Mouse (Mus musculus) c-Kit-negative CD71-positive TER-119-positive erythroid progenitor cells, embryonic 14.5 days (primary cell): ENCODE data around the gene Ddx19b.
"Not testable (repeated sequence)": the region's sequence is repeated elsewhere in the genome, so short reads cannot be mapped to it uniquely, and the experiment has no call there.

Experiments
- DNase-seq: peaks from one replicate; pipeline ENCODE4 v3.0.0-alpha.2; 2013; ENCODE audit warnings: low read depth, low spot score

The Ddx19b gene

DNA sequence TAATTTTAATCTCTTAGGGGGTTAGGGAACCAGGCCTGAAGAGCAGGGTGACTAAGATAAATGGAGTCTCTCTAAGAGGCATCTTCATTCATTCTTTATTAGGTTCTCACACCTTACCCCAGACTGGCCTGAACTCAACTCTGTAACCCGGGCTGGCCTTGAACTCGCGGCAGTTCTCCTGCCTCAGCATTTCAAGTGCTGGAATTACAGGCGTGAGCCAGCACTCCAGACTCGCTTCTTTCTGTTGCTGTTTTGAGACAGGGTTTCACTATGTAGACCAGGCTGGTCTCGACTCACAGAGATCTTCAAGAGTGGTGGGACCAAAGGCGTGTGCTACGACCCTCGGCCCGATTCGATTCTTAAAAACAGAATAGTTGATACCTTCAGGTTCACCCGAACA lies 2.7 kb upstream of the Ddx19b start:
- no peak for DNase-seq

DNA sequence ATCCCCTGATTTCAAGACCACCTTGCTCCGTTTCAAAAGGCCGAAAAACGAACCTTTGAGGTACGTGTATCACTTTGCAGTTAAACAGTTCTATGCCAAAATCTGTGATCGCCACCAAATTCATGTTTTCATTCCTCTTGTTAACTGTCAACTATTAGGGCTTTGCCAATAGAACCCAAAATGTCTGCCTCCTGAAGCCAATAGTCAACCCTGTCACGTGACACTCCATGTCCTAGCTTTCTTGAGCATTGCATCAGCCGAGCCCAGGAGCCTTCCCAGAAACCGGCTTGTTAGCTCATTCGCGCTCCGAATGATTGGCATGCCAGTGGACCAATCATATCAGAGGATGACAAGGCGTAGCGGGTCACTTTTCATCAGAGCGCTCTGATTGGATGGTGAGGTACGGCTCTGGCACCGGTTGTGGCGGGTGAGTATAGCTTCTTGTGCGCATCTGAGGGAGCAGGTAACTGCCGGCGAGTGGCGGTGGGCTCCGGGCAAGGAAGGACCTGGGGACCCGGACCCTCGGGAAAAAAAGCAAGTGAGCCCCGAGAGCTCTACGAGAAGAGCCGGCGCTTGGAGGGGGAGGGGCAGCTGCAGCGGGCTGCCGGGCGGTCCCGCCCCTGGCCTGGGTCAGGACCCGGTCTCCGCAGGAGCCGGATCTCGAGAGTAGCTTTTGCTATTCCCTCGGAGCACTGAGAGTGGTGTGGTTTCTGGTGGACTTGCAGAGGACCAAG lies 2.1 kb upstream of the Ddx19b start:
- DNase-seq: peak; percentile 100

DNA sequence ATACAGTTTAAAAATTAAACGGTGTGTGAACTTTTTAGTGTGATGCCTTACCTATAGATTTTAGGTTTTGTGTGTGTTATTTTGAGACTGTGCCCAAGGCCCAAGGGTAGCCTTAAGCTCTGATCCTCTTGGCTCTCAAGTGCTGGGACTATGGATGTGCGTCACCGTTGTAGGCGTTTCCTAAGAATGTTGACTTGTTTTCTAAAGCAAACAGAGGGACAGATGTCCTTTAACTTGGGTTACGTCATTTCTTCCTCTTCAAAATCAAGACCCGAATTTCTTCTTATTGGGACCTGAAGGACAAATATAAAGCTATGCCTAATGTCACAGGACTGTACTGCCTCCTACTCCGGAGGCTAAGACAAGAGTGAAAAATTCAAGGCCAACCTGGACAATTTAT lies 1.4 kb upstream of the Ddx19b start, which contains the start of gene Aars:
Gene Aars, plus strand, starts transcription at position 229 of the 400 bp plus-strand sequence.
- no peak for DNase-seq

DNA sequence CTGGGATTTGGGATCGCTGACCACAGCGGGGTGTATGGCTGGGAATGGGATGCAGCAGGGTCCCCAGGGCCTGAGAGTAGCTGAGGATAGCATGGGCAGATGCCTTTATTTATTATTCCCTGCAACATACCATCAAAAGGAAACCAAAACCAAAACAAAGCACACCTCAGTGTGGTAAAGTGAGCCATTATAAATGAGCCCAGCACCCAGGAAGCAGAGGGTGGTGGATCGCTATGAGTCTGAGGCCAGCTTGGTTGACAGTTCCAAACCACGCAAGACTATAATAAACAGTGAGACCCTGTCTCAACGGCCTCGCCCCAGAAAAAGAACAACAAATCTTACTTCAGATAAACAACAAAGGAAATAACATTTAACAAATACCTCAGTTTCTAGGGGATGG lies 1.5 kb downstream of the Ddx19b start:
- no peak for DNase-seq

DNA sequence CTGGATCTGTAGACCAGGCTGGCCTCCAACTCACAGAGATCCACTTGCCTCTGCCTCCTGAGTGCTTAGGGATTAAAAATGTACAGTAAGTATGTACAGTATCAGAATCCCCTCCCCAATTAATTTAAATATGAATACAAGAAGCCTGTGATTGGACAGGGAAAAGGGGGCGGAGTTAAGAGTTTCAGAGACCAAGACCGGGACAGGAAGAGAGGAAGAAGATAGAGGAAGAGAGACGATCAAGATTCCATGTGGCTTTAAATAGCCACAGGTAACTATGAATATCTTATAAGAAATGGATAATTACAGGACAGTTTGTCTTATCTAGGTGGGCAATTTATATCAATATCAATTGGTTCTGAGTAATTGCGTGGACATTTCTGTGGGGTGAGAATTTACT lies 2.0 kb downstream of the Ddx19b start:
- DNase-seq: no peak

DNA sequence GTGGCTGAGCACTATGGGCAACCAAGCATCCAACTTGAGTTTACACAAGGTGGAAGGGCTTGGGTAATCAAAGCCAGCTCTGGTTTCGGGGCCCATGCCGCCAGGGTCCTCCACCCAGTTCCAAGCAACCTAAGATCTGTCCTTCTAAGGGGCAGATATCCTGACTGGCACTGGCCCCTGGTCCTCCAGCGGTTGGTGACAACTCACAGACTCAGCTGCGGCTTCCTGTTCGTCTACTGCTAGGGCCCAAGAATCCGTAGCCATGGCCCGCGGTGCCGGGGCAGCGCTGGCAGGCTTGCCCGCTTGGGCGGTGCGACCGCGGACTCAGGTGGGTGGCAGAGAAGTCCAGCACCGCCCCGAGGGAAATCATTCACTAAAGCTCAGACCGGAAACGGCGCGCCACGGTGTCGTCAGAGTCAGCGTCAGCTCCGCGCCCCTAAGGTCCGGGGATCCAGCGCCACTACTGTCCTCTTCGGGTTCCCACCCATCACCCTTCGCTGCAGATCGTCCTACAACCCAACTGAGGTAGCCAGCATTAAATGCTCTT lies 4.1 kb downstream of the Ddx19b start:
- peak; percentile 62 for DNase-seq

DNA sequence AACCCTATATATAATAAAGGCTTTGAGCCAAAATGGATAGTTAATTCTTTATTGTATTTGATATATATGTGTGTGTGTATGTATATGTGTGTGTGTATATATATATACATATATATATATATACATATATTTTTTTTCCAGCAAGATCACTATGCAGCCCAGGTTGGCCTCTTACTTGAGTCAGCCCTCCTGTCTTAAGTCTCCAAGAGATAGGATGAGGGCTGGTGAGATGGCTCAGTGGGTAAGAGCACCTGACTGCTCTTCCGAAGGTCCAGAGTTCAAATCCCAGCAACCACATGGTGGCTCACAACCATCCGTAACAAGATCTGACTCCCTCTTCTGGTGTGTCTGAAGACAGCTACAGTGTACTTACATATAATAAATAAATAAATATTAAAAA lies 4.9 kb downstream of the Ddx19b start:
- DNase-seq: not testable (repeated sequence)

DNA sequence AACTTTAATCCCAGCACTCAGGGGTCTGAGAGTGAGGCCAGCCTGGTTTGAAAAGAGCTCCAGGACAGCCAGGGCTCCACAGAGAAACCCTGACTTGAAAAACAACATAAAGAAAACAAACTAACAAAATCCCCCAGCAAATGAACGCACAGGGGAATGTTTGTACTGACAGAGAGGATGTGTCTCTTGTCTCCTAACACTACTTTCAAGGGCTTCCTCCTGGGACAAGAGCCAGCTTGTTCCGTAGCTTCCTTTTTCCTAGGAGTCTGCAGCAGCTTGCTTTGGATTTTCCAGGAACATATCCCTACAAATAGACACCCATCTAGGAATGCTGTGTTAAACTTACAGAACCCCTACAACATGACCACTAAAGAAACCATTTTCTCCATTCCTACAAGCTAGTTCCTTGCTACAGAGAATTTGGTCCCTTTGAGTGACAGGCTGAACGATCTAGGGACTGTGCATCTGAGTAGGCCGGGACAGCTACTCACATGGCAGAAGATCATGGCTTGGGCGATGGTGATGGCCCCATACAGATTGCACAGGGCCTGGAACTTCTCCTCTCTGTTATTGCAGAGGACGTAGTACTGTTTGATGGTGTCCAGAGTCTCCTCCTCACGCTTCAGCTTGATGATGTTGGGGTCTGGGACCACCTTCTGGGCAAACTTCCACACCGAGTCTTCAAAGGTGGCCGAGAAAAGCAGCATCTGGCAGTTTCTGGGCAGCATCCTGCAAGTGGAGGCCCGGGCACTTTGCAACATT lies 21.1 kb downstream of the Ddx19b start:
- not testable (repeated sequence) for DNase-seq

DNA sequence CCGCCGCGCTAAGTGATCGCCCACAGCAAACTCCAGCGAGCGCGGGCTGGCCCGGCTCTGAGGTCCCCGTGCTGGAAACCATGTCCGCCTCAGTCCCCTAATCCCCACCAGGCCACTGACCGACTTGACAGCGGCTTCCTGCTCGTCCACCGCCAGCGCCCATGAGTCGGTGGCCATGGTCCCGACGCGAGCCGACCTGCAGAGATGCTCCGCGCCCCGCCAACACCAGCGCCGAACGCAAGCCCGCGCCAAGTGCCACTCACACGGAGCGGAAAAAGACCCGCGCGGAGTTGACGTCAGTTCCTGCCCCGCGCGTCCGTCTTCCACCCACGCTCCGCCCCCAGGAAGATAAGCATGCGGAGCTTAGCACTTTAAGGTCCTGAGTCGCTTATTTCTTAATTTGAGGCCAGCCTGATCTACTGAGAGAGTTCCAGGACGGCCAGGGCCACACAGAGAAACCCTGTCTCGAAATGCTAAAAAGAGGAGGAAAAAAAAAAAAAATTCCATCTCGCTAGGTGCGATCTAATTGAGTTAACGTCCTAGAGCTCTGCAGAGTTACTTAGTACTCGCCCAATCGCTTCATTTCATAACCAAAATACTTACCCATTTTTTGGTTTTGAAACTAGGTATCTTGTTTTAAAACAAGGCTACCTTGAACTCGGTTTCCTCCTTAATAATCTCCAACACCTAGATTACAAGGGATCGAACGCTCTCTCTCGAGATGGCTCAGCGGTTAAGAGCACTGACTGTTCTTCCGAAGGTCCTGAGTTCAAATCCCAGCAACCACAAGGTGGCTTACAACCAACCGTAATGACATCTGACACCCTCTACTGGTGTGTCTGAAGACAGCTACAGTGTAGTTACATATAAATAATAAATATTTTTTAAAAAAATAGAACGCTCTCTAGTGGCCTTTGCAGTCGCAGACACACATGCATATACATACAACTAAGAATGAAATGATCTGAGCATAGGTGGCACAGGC lies 33.7 kb downstream of the Ddx19b start, which contains the start of gene Ddx19a:
Gene Ddx19a, minus strand, starts transcription at position 254 of the 985 bp plus-strand sequence.
- DNase-seq: peak; percentile 80

DNA sequence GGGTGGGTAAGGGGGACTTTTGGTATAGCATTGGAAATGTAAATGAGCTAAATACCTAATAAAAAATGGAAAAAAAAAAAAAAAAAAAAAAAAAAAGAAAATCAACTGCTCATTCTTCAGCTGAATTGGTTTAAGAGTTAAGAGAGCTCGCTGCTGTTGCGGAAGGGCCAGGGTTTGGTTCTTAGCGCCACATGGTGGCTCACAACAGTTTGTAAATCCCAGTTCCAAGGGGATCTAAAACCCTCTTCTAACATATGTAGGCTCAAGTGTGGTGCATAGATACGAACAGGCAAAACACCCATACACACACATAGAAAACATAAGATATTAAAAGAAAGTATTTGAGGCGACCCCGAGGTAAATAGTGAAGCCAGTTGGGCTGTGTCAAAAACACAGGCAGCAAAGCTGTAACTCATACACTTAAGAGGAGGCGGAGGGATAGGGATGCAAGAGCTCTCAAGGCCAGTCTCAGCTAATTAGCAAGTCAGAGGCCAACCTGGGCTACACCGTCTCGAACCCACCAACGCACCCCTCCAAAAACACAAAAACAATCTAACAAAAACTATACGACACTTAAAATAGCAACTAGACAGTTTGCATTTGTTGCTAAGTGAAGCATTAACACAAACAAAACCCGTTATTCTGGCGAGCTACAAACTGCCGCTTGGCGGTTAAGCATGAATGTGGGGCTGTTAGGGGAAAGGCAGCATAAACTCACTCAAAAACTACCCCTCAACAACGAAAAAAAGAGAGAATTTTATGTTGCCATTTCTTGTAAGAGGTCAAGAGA lies 34.7 kb downstream of the Ddx19b start:
- no peak for DNase-seq

DNA sequence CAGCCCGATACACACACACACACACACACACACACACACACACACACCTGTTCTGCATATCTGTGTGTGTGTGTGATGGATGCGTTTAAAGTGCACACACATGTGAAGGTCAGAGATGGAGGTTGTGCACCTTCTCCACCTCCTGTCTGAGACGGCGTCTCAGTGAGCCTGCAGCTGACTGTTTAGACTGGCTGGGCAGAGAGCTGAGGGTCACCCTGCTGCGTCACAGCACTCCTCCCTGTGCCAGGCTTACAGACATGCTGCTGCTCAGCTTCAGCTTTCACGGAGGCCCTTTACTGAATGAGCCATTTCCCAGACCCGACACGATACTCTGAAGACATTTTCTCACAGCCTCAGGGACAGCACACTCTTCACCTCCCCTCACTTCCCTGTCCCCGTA lies 41.5 kb downstream of the Ddx19b start:
- DNase-seq: no peak

DNA sequence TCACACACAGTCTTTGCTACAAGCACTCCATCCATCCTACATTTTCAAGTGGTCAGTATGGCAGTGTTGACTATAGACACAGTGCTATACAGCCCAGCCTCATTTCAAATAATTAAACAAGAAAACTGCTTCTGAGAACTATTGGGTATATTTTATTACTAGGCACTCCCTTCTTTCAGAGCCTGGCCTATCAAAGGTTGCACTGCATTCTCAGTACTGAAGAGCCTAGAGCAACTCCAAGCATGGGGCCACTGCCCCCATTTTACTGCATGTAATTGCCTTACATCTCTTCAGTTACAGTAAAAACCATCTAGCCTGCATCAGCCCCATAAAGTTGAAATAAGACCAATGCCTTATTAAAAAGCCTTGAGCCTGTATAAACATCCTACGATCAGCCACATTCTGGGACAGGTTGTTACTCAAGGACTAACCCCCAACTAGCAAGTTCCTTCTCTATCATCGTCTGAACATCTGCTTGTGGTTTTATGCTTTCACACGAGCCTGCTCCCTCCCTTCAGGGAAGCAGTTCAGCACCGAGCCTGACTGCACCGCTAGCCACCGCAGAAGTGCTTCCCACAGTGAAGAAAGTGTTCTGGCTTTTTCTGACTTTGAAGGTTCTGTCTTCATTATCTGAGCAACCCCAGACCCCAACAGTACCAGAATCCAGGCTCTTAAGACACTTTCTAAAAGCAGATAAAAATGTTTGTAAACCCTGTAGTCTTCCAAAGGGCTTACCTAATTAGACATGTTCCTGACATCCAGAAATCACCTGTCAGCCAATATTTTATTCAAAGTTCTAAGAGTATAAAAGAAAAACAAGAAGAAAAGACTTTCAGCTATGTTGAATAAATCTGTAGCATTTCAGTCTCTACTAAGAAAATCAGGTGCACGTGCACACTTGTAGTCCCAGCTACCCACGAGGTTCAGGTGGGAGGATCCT lies 43.5 kb downstream of the Ddx19b start:
- DNase-seq: no peak

DNA sequence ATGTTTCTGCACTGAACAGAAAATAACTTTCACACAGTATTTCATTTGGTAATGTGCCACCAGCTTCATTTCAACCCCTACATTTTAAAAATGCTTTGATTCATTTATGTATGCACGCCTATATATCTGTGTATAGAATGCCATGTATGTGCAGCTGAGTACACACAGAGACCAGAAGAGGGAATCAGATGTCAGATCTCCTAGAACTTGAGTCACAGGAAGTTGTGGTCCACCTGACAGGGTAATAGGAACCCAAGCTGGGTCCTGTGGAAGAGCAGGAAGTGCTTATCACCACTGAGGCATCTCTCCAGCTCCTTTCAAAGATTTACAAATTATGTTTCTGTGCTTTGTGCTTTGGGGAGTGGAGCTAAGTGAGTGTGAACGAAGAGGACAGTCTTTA lies 50.2 kb downstream of the Ddx19b start:
- DNase-seq: no peak

DNA sequence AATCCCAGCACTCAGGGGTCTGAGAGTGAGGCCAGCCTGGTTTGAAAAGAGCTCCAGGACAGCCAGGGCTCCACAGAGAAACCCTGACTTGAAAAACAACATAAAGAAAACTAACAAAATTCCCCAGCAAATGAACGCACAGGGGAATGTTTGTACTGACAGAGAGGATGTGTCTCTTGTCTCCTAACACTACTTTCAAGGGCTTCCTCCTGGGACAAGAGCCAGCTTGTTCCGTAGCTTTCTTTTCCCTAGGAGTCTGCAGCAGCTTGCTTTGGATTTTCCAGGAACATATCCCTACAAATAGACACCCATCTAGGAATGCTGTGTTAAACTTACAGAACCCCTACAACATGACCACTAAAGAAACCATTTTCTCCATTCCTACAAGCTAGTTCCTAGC lies 53.6 kb downstream of the Ddx19b start:
- not testable (repeated sequence) for DNase-seq

DNA sequence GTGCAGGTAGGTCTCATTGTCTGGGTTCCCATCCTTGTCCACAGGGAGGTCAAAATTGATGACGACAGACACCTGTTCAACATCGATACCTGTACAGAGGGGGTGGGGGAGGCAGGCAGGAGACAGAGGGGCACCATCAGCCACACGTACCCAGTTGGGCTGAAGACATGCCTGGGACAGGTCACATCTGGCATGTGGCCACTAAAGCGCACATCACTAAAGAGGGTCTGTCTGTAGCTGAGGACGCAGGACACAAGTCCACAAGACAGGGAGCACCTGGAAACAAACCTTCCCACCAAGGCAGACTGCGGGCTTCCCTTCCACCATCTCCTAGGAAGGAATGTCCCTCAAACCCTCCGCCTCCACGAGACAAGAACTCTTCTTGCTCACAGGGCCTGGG lies 55.0 kb downstream of the Ddx19b start:
- DNase-seq: not testable (repeated sequence)

DNA sequence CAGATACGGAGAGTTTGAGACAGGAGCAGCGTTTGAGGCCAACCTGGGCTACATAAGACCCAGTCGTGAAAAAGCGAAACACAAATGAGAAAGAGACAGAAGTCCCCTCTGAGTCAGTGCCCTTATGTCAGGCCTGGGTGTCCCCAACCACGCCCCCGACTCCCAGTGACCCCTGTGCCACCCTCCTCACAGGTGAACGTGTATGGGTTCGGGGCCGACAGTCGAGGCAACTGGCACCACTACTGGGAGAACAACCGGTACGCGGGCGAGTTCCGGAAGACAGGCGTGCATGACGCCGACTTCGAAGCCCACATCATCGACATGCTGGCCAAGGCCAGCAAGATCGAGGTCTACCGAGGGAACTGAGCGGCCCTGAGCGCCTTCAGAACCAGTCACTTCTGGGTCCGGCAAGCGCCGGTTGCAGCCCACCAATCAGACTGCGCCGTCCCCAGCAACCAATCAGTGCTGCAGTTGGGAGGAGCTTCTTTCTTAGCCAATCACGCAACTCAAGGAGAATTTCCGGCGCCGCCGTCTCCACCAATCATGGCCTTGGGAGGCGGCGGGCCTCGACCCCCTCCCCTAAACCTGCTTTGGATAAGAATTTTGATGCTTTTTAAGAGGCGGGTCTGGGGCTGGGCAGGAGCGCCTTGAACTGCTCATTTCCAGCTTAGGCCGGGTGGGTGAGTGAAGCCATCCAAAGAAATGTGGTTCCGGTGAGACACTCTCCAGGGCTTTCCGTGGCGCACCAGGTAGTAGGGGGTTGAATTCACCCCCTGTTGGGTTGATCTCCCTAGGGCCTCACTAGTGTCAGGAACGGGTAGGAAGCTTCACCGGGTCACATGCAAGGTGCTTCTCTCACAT lies 61.4 kb downstream of the Ddx19b start:
- peak; percentile 72 for DNase-seq

DNA sequence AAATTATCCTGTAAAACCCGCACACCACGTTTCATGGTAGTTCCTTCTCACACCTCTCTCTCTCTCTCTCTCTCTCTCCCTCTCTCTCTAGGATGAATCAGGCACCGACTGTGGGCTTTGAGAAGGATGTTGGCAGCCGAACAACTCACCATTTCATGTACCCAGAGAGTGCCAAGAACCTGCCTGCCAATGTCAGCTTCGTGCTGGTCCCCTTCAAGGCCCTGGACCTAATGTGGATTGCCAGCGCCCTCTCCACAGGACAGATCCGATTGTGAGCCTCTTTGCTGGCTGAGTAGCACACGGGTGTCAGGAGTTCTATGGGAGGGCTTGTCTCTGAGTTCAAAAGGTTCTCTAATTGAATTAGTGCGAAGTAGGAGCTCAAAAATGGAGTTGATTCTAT lies 64.2 kb downstream of the Ddx19b start:
- DNase-seq: no peak

DNA sequence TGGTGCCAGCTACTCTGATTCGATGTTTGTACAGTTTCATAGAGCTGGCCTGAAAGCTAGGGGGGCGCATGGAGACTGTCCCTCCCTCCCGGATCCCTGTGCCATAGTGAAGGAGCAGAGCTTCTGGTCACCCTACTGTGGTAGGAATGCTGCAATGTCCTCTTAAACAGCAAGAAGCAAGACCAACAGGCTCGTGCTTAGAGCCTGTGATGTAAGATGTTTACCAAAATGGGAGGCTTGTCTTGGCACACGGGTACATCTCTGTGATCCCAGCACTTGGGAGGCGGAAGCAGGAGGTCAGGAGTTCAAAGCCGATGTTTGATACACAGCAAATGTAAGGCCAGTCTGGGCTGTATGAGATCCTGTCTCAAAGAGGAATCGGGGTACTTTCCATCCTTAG lies 65.0 kb downstream of the Ddx19b start:
- no peak for DNase-seq

DNA sequence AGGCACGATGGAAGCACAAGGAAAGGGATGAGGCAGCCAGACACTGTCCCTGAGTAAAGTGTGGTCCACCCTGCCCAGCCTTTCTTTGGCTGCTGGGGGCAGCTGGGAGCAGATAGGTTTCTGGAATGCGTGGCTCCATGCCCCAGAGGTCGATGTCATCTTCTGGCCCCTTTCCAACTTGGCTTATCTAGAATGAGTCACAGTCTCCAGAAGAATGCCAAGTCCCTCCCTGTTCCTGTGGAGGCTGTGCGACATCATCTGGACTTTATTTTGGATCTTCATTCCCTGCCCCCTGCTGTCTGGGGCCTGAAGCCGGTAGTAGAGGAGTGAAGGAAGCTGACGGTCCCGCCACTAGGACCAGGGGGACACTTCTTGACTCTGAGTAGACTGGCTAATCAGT lies 66.0 kb downstream of the Ddx19b start:
- DNase-seq: no peak
